24 mouse cellular contexts compared by ENCODE assay signal in genomic region chr16:59477955-59478354, GRCm38 (mm10).
"Had no signal": no experiment of that assay in that cellular context is flagged by ENCODE, and none has a peak within 500 bp of the region (broad histone marks: within the 10 kb centered on the region; RNA-seq: fewer than 3 reads in every experiment).

No protein-coding gene starts in this region.

- DNase-seq: gastrocnemius, postnatal 14 days; gastrocnemius, postnatal 36 days; heart, adult 18-20 months; heart, postnatal 10 days; heart, postnatal 36 days; kidney, adult 18-20 months; kidney, adult 8-10 months; kidney, postnatal 10 days; kidney, postnatal 25 days; kidney, postnatal 4 days; liver; liver, embryonic 13.5 days; liver, postnatal 0 days had no signal

- H3K9me3 ChIP-seq: heart, embryonic 10.5 days; heart, embryonic 12.5 days; limb, embryonic 10.5 days; limb, embryonic 12.5 days; liver, embryonic 13.5 days; liver, embryonic 15.5 days had no signal

- H3K4me3 ChIP-seq: heart, embryonic 10.5 days; heart, embryonic 12.5 days; layer of hippocampus, adult 2 months; left cerebral cortex, adult 2 months; limb, embryonic 10.5 days; limb, embryonic 12.5 days; liver, embryonic 13.5 days; liver, embryonic 15.5 days had no signal

- H3K9ac ChIP-seq: heart, embryonic 12.5 days; hindbrain, embryonic 14.5 days; limb, embryonic 12.5 days; liver, embryonic 13.5 days; liver, embryonic 15.5 days; liver, postnatal 0 days had no signal

- H3K27ac ChIP-seq: heart, embryonic 10.5 days; hindbrain, embryonic 14.5 days; layer of hippocampus, adult 2 months; left cerebral cortex, adult 2 months; limb, embryonic 10.5 days; limb, embryonic 12.5 days; liver, embryonic 13.5 days; liver, embryonic 15.5 days had no signal

- H3K27me3 ChIP-seq: heart, embryonic 12.5 days; limb, embryonic 12.5 days; liver, embryonic 13.5 days; liver, embryonic 15.5 days had no signal

- ATAC-seq: hindbrain, embryonic 16.5 days; inflammation-experienced regulatory T-cells, adult 6 months; intestine, embryonic 16.5 days; liver, postnatal 0 days had no signal
